Mouse (Mus musculus) forebrain, embryonic 16.5 days (tissue): ENCODE measurements around the gene Mospd1. TPM values are rescaled to one million over a fixed set of nuclear protein-coding genes. Genes with fewer than 3 reads are reported as not detected.

Experiments
- ATAC-seq: fragments of 200-750 bp; cut with Nextera tagmentation; 2 replicates; pipeline ENCODE4 v1.8.0; 2017; ENCODE audit warnings: mild to moderate bottlenecking, moderate library complexity
- H3K27ac ChIP-seq: fragments of 300-500 bp; sonication (generic); 2 replicates; pipeline ENCODE4 v1.5.1; 2014; ENCODE audit warnings: low read length, control low read depth
- H3K27me3 ChIP-seq: fragments of 300-500 bp; sonication (generic); replicated peaks from 2 replicates; pipeline ENCODE4 v1.6.1; 2014; ENCODE audit warnings: low read length; ENCODE audit not compliant: control insufficient read depth, insufficient read depth
- H3K36me3 ChIP-seq: fragments of 300-500 bp; sonication (generic); 2 replicates; pipeline ENCODE4 v1.6.1; 2014; ENCODE audit not compliant: control insufficient read depth, insufficient read depth
- H3K4me1 ChIP-seq: fragments of 300-500 bp; sonication (generic); replicated peaks from 2 replicates; pipeline ENCODE4 v1.6.1; 2014; ENCODE audit warnings: low read length; ENCODE audit not compliant: control insufficient read depth, insufficient read depth
- H3K4me2 ChIP-seq: fragments of 300-500 bp; sonication (generic); 2 replicates; pipeline ENCODE4 v1.6.1; 2014; ENCODE audit warnings: mild to moderate bottlenecking, low read length, control low read depth
- H3K4me3 ChIP-seq: fragments of 300-500 bp; sonication (generic); replicated peaks from 2 replicates; pipeline ENCODE4 v1.5.1; 2014; ENCODE audit warnings: mild to moderate bottlenecking, low read length, control low read depth
- H3K9ac ChIP-seq: fragments of 300-500 bp; sonication (generic); replicated peaks from 2 replicates; pipeline ENCODE4 v1.6.1; 2014; ENCODE audit warnings: low read depth, low read length, control low read depth
- H3K9me3 ChIP-seq: fragments of 300-500 bp; sonication (generic); 2 replicates; pipeline ENCODE4 v1.6.1; 2016; ENCODE audit warnings: low read length; ENCODE audit not compliant: control insufficient read depth
- WGBS: fragments of 180-500 bp; shearing (Covaris S2); extraction: QIAGEN DNeasy Blood & Tissue Kit; methylation state at CpG from one replicate; pipeline ENCODE4 v1.1.7; 2014; 5-methylcytosine and 5-hydroxymethylcytosine counted together
- polyA plus RNA-seq: library from polyadenylated mRNA; unstranded; fragments of >200 nt; fragmentation: Nextera tagmentation; extraction: Ambion mirVana; gene quantifications from 2 replicates; pipeline ENCODE4 v1.2.1, GENCODE M21; 2015

The Mospd1 gene
- 48.8 and 60.3 TPM in 2 replicates for polyA plus RNA-seq

GRCm38 (mm10) chrX:53370366-53370740 lies at the start of gene Mospd1:
Mospd1 (minus strand) TSS chrX:53370502.
- ATAC-seq = peak; percentile 98
- peak within 1 kb of the TSS; percentile 67 for H3K4me3 ChIP-seq
- WGBS = 21% methylated on average over 12 of the region's 15 CpGs

GRCm38 (mm10) chrX:53386362-53386761 lies 16.1 kb upstream of the Mospd1 start:
- Histone ChIP-seq H3K4me2 (no peak overlapping the region), H3K4me1 (no peaks in the 10 kb centered on the region), H3K27ac (no peak overlapping the region), H3K36me3 (no peaks in the 10 kb centered on the region), H3K27me3 (no peaks in the 10 kb centered on the region), H3K9me3 (no peaks in the 10 kb centered on the region), H3K4me3 (no peak overlapping the region), H3K9ac (no peak overlapping the region)
- no peak for ATAC-seq
- 77% methylated on average over 3 of the region's 3 CpGs for WGBS

More at GRCm38 (mm10) chrX:53370366-53370740, at the start of gene Mospd1:
- H3K4me1 ChIP-seq = no peaks in the 10 kb centered on the region
- peak within 1 kb of the TSS; percentile 69 for H3K27ac ChIP-seq
- H3K4me2 ChIP-seq = peak within 1 kb of the TSS; percentile 57
- no peaks in the 10 kb centered on the region for H3K27me3 ChIP-seq
- H3K36me3 ChIP-seq = no peaks in the 10 kb centered on the region
- no peaks in the 10 kb centered on the region for H3K9me3 ChIP-seq
- H3K9ac ChIP-seq = peak within 1 kb of the TSS; percentile 79

- Histone ChIP-seq H3K4me3 (no peak overlapping the region), H3K4me1 (no peaks in the 10 kb centered on the region)
Measured at GRCm38 (mm10) chrX:53383122-53383521, 12.8 kb upstream of the Mospd1 start.

GRCm38 (mm10) chrX:53369534-53370365 lies 552 bp downstream of the Mospd1 start:
- Histone ChIP-seq H3K9ac (peak overlapping the region; percentile 79), H3K27me3 (no peaks in the 10 kb centered on the region), H3K4me3 (peak overlapping the region; percentile 67), H3K36me3 (no peaks in the 10 kb centered on the region), H3K4me2 (peak overlapping the region; percentile 57), H3K27ac (peak overlapping the region; percentile 69), H3K9me3 (no peaks in the 10 kb centered on the region), H3K4me1 (no peaks in the 10 kb centered on the region)
- peak; percentile 81 for ATAC-seq
- WGBS = 23% methylated on average over 25 of the region's 25 CpGs

More at GRCm38 (mm10) chrX:53383122-53383521, 12.8 kb upstream of the Mospd1 start:
- Histone ChIP-seq H3K27ac (no peak overlapping the region), H3K4me2 (no peak overlapping the region), H3K36me3 (no peaks in the 10 kb centered on the region), H3K27me3 (no peaks in the 10 kb centered on the region), H3K9me3 (no peaks in the 10 kb centered on the region), H3K9ac (no peak overlapping the region)
- WGBS = 43% methylated on average over 3 of the region's 3 CpGs
- no peak for ATAC-seq

GRCm38 (mm10) chrX:53364668-53365383 lies 5.5 kb downstream of the Mospd1 start:
- no peak overlapping the region for H3K27ac ChIP-seq
- no peak overlapping the region for H3K4me3 ChIP-seq
- H3K4me2 ChIP-seq = no peak overlapping the region
- 82% methylated on average over 7 of the region's 7 CpGs for WGBS
- no peaks in the 10 kb centered on the region for H3K4me1 ChIP-seq
- no peaks in the 10 kb centered on the region for H3K36me3 ChIP-seq
- H3K27me3 ChIP-seq = no peaks in the 10 kb centered on the region
- no peak overlapping the region for H3K9ac ChIP-seq
- no peaks in the 10 kb centered on the region for H3K9me3 ChIP-seq
- ATAC-seq = no peak

- Histone ChIP-seq H3K4me1 (no peaks in the 10 kb centered on the region), H3K27me3 (no peaks in the 10 kb centered on the region), H3K36me3 (peaks cover 8% of the 10 kb centered on the region; the same call in 1 of the 2 replicates), H3K9me3 (no peaks in the 10 kb centered on the region), H3K9ac (no peak overlapping the region), H3K27ac (no peak overlapping the region), H3K4me2 (no peak overlapping the region), H3K4me3 (no peak overlapping the region)
- 89% methylated on average over 4 of the region's 4 CpGs for WGBS
- no peak for ATAC-seq
Measured at GRCm38 (mm10) chrX:53348374-53348773, 21.9 kb downstream of the Mospd1 start.

- WGBS = 59% methylated on average over 2 of the region's 2 CpGs
Measured at GRCm38 (mm10) chrX:53341531-53341930, 28.8 kb downstream of the Mospd1 start.

GRCm38 (mm10) chrX:53337355-53337754 lies 32.9 kb downstream of the Mospd1 start:
- Histone ChIP-seq H3K4me1 (no peaks in the 10 kb centered on the region), H3K4me2 (no peak overlapping the region), H3K9me3 (no peaks in the 10 kb centered on the region), H3K36me3 (no peaks in the 10 kb centered on the region), H3K4me3 (no peak overlapping the region), H3K27me3 (no peaks in the 10 kb centered on the region), H3K9ac (no peak overlapping the region), H3K27ac (no peak overlapping the region)
- ATAC-seq = no peak

More at GRCm38 (mm10) chrX:53341531-53341930, 28.8 kb downstream of the Mospd1 start:
- Histone ChIP-seq H3K4me1 (no peaks in the 10 kb centered on the region), H3K9ac (no peak overlapping the region), H3K4me2 (no peak overlapping the region), H3K36me3 (no peaks in the 10 kb centered on the region), H3K9me3 (no peaks in the 10 kb centered on the region), H3K27ac (no peak overlapping the region), H3K27me3 (no peaks in the 10 kb centered on the region), H3K4me3 (no peak overlapping the region)
- ATAC-seq = no peak

- Histone ChIP-seq H3K9me3 (no peaks in the 10 kb centered on the region), H3K4me2 (no peak overlapping the region), H3K36me3 (no peaks in the 10 kb centered on the region), H3K4me1 (no peaks in the 10 kb centered on the region), H3K27me3 (no peaks in the 10 kb centered on the region), H3K4me3 (no peak overlapping the region), H3K27ac (no peak overlapping the region), H3K9ac (no peak overlapping the region)
- ATAC-seq = no peak
- WGBS = 90% methylated on average over 4 of the region's 4 CpGs
Measured at GRCm38 (mm10) chrX:53330396-53330795, 39.9 kb downstream of the Mospd1 start.
